Mouse (Mus musculus) layer of hippocampus, adult 18-20 months (tissue): ENCODE data around the gene Ppt1. TPM values are rescaled to one million over a fixed set of nuclear protein-coding genes. Genes with fewer than 3 reads are reported as not detected.

ENCODE experiments used
- DNase-seq, 2 experiments: peaks; one replicate each; pipeline ENCODE4 v3.0.0; 2022; ENCODE audit warnings: low spot score in 2 of 2
- total RNA-seq, 2 experiments: library from RNA; stranded (reverse); gene quantifications; 2 replicates each; pipeline ENCODE4 v1.2.3; 2021

Gene Ppt1
- total RNA-seq, 2 experiments from 2014 or later: 84.3 to 92.4 TPM

- no peak for DNase-seq
These were observed 32.0 kb downstream of the Ppt1 start for GRCm38 (mm10) chr4:122868041-122868440.

- peak in 1 of 2 experiments; percentile 57 for DNase-seq
These were observed 34.0 kb downstream of the Ppt1 start for GRCm38 (mm10) chr4:122870027-122870426.

- DNase-seq: peak; percentile 64 to 81
These were observed 34.7 kb downstream of the Ppt1 start for GRCm38 (mm10) chr4:122870741-122871140.

GRCm38 (mm10) chr4:122871269-122871668 is 35.2 kb downstream of the Ppt1 start:
- DNase-seq: peak in 1 of 2 experiments; percentile 54

- DNase-seq: no peak
These were observed 35.9 kb downstream of the Ppt1 start for GRCm38 (mm10) chr4:122871989-122872388.

GRCm38 (mm10) chr4:122873003-122873402 is 37.0 kb downstream of the Ppt1 start:
- DNase-seq: no peak

- DNase-seq: no peak
These were observed 37.5 kb downstream of the Ppt1 start for GRCm38 (mm10) chr4:122873512-122873911.

GRCm38 (mm10) chr4:122878333-122879070 is 42.5 kb downstream of the Ppt1 start:
- DNase-seq: no peak

GRCm38 (mm10) chr4:122882544-122882943 is 46.5 kb downstream of the Ppt1 start:
- DNase-seq: no peak

- no peak for DNase-seq
These were observed 47.3 kb downstream of the Ppt1 start for GRCm38 (mm10) chr4:122883294-122883693.

- no peak for DNase-seq
These were observed 48.0 kb downstream of the Ppt1 start for GRCm38 (mm10) chr4:122884051-122884450.

- no peak for DNase-seq
These were observed 48.7 kb downstream of the Ppt1 start for GRCm38 (mm10) chr4:122884481-122885340.

GRCm38 (mm10) chr4:122885768-122886578 is 49.9 kb downstream of the Ppt1 start, which contains the start of gene Cap1:
Cap1 (minus strand) TSS chr4:122886056.
- peak; percentile 98 to 99 for DNase-seq

- DNase-seq: peak in 1 of 2 experiments; percentile 41
These were observed 50.7 kb downstream of the Ppt1 start for GRCm38 (mm10) chr4:122886579-122887254.

GRCm38 (mm10) chr4:122887336-122887735 is 51.3 kb downstream of the Ppt1 start:
- DNase-seq: no peak

- peak; percentile 86 to 92 for DNase-seq
These were observed 54.9 kb downstream of the Ppt1 start for GRCm38 (mm10) chr4:122890881-122891481.

GRCm38 (mm10) chr4:122891597-122891996 is 55.6 kb downstream of the Ppt1 start:
- peak in 1 of 2 experiments; percentile 45 for DNase-seq

GRCm38 (mm10) chr4:122892157-122892556 is 56.1 kb downstream of the Ppt1 start:
- DNase-seq: no peak

- no peak for DNase-seq
These were observed 61.7 kb downstream of the Ppt1 start for GRCm38 (mm10) chr4:122897750-122898149.

GRCm38 (mm10) chr4:122898313-122898712 is 62.3 kb downstream of the Ppt1 start:
- peak in 1 of 2 experiments; percentile 89 for DNase-seq
